Mouse (Mus musculus) adrenal gland, postnatal 14 days (tissue): ENCODE results near the gene Klrb1b. TPM values are rescaled to one million over a fixed set of nuclear protein-coding genes. Genes with fewer than 3 reads are reported as not detected.

Experiments used
- total RNA-seq: library from RNA; stranded (reverse); gene quantifications from 2 replicates; pipeline ENCODE4 v1.2.3, GENCODE M21; 2021

The Klrb1b gene
- total RNA-seq, 1 experiment from 2014 or later, result not detected

Other genes with a start within 250 kb of the Klrb1b start
- gene A2ml1, start 244.7 kb downstream of the Klrb1b start, total RNA-seq, result 2.3 TPM in 1 of 2 replicates, not detected in the other
- not detected in 2 replicates for gene Klrb1a, start 202.8 kb downstream of the Klrb1b start, total RNA-seq
- 3.4 and 5.1 TPM in 2 replicates for gene Clec2h, start 163.9 kb downstream of the Klrb1b start, total RNA-seq
- gene Klrb1, start 103.3 kb downstream of the Klrb1b start, total RNA-seq, result not detected in 2 replicates
- gene Klrb1c, start 37.1 kb downstream of the Klrb1b start, total RNA-seq, result 0.30 and 0.68 TPM in 2 replicates
- not detected in 2 replicates for gene Gm44511, start within 50 bp of the Klrb1b start, total RNA-seq
- gene Clec2i, start 61.3 kb upstream of the Klrb1b start, total RNA-seq, result 0.22 and 1.7 TPM in 2 replicates
- 0.93 and 2.6 TPM in 2 replicates for gene BC035044, start 64.8 kb upstream of the Klrb1b start, total RNA-seq
- gene Clec2g, start 108.0 kb upstream of the Klrb1b start, total RNA-seq, result 4.5 and 6.0 TPM in 2 replicates
- gene Klrb1f, start 219.6 kb upstream of the Klrb1b start, total RNA-seq, result not detected in 2 replicates